Mouse (Mus musculus): ENCODE results near the gene Tbx15. TPM values are rescaled to one million over a fixed set of nuclear protein-coding genes. Genes with fewer than 3 reads are reported as not detected.

Tbx15 gene
- 0.07 and 0.32 TPM in 2 replicates for polyA plus RNA-seq (2014; fragmentation: Nextera tagmentation; extraction: Ambion mirVana)

- Histone ChIP-seq H3K27ac (ENCODE audit: low read depth, low read length) (no peak within 1 kb of the TSS), H3K4me3 (ENCODE audit: low read depth, low read length) (no peak within 1 kb of the TSS), H3K4me2 (ENCODE audit: low read depth, low read length) (no peak within 1 kb of the TSS), H3K36me3 (ENCODE audit: control insufficient read depth, insufficient read depth, low read length) (no peaks in the 10 kb centered on the region), H3K4me1 (ENCODE audit: control insufficient read depth, insufficient read depth, low read length) (no peaks in the 10 kb centered on the region), H3K27me3 (ENCODE audit: control insufficient read depth, insufficient read depth, low read length) (peaks cover 83% of the 10 kb centered on the region), H3K9me3 (ENCODE audit: control insufficient read depth, low read length) (no peaks in the 10 kb centered on the region), H3K9ac (replicated peaks; ENCODE audit: low read depth, low read length) (no peak within 1 kb of the TSS)
- ATAC-seq (ENCODE audit: low read depth), result no peak
- under 1% methylated on average over 20 of the region's 20 CpGs for whole genome bisulfite sequencing
Observed at GRCm38 (mm10) chr3:99240213-99240720, at the start of gene Tbx15. Gene Tbx15, plus strand, starts transcription at chr3:99240381.

GRCm38 (mm10) chr3:99193576-99193975 is 46.6 kb upstream of the Tbx15 start:
- 83% methylated on average over 4 of the region's 4 CpGs for WGBS
- Histone ChIP-seq H3K27ac (ENCODE audit: low read depth, low read length) (no peak overlapping the region), H3K4me3 (ENCODE audit: low read depth, low read length) (no peak overlapping the region), H3K9ac (replicated peaks; ENCODE audit: low read depth, low read length) (no peak overlapping the region), H3K4me1 (ENCODE audit: control insufficient read depth, insufficient read depth, low read length) (no peaks in the 10 kb centered on the region), H3K27me3 (ENCODE audit: control insufficient read depth, insufficient read depth, low read length) (no peaks in the 10 kb centered on the region), H3K4me2 (ENCODE audit: low read depth, low read length) (no peak overlapping the region), H3K36me3 (ENCODE audit: control insufficient read depth, insufficient read depth, low read length) (no peaks in the 10 kb centered on the region), H3K9me3 (ENCODE audit: control insufficient read depth, low read length) (no peaks in the 10 kb centered on the region)
- no peak for ATAC-seq (ENCODE audit: low read depth)

- no peak for ATAC-seq (ENCODE audit: low read depth)
Observed at GRCm38 (mm10) chr3:99203331-99203730, 36.9 kb upstream of the Tbx15 start.

GRCm38 (mm10) chr3:99208416-99208815 is 31.8 kb upstream of the Tbx15 start:
- H3K4me3 ChIP-seq (ENCODE audit: low read depth, low read length), result no peak overlapping the region
- H3K4me2 ChIP-seq (ENCODE audit: low read depth, low read length), result no peak overlapping the region
- no peaks in the 10 kb centered on the region for H3K36me3 ChIP-seq (ENCODE audit: control insufficient read depth, insufficient read depth, low read length)
- no peak for ATAC-seq (ENCODE audit: low read depth)
- no peaks in the 10 kb centered on the region for H3K27me3 ChIP-seq (ENCODE audit: control insufficient read depth, insufficient read depth, low read length)
- H3K4me1 ChIP-seq (ENCODE audit: control insufficient read depth, insufficient read depth, low read length), result no peaks in the 10 kb centered on the region
- H3K27ac ChIP-seq (ENCODE audit: low read depth, low read length), result no peak overlapping the region
- no peaks in the 10 kb centered on the region for H3K9me3 ChIP-seq (ENCODE audit: control insufficient read depth, low read length)
- H3K9ac ChIP-seq (replicated peaks; ENCODE audit: low read depth, low read length), result no peak overlapping the region
- WGBS, result 54% methylated on average over 1 of the region's 1 CpGs

More at GRCm38 (mm10) chr3:99203331-99203730, 36.9 kb upstream of the Tbx15 start:
- H3K4me3 ChIP-seq (ENCODE audit: low read depth, low read length), result no peak overlapping the region
- no peak overlapping the region for H3K9ac ChIP-seq (replicated peaks; ENCODE audit: low read depth, low read length)
- H3K4me1 ChIP-seq (ENCODE audit: control insufficient read depth, insufficient read depth, low read length), result no peaks in the 10 kb centered on the region
- H3K36me3 ChIP-seq (ENCODE audit: control insufficient read depth, insufficient read depth, low read length), result no peaks in the 10 kb centered on the region
- no peaks in the 10 kb centered on the region for H3K27me3 ChIP-seq (ENCODE audit: control insufficient read depth, insufficient read depth, low read length)
- H3K9me3 ChIP-seq (ENCODE audit: control insufficient read depth, low read length), result no peaks in the 10 kb centered on the region
- no peak overlapping the region for H3K27ac ChIP-seq (ENCODE audit: low read depth, low read length)
- H3K4me2 ChIP-seq (ENCODE audit: low read depth, low read length), result no peak overlapping the region

- Histone ChIP-seq H3K9ac (replicated peaks; ENCODE audit: low read depth, low read length) (no peak overlapping the region), H3K4me3 (ENCODE audit: low read depth, low read length) (no peak overlapping the region), H3K27ac (ENCODE audit: low read depth, low read length) (no peak overlapping the region), H3K36me3 (ENCODE audit: control insufficient read depth, insufficient read depth, low read length) (no peaks in the 10 kb centered on the region), H3K27me3 (ENCODE audit: control insufficient read depth, insufficient read depth, low read length) (no peaks in the 10 kb centered on the region), H3K9me3 (ENCODE audit: control insufficient read depth, low read length) (no peaks in the 10 kb centered on the region), H3K4me1 (ENCODE audit: control insufficient read depth, insufficient read depth, low read length) (no peaks in the 10 kb centered on the region), H3K4me2 (ENCODE audit: low read depth, low read length) (no peak overlapping the region)
- WGBS, result 30% methylated on average over 14 of the region's 14 CpGs
- ATAC-seq (ENCODE audit: low read depth), result peak; percentile 14; the same call in 1 of the 2 replicates
Observed at GRCm38 (mm10) chr3:99211105-99211698, 29.0 kb upstream of the Tbx15 start.

- Histone ChIP-seq H3K27me3 (ENCODE audit: control insufficient read depth, insufficient read depth, low read length) (0 out of 2 replicates have a peak, but pooled peaks cover 2% of the 10 kb centered on the region), H3K9ac (replicated peaks; ENCODE audit: low read depth, low read length) (no peak overlapping the region), H3K9me3 (ENCODE audit: control insufficient read depth, low read length) (no peaks in the 10 kb centered on the region), H3K36me3 (ENCODE audit: control insufficient read depth, insufficient read depth, low read length) (no peaks in the 10 kb centered on the region), H3K4me1 (ENCODE audit: control insufficient read depth, insufficient read depth, low read length) (no peaks in the 10 kb centered on the region), H3K4me2 (ENCODE audit: low read depth, low read length) (no peak overlapping the region), H3K27ac (ENCODE audit: low read depth, low read length) (no peak overlapping the region), H3K4me3 (ENCODE audit: low read depth, low read length) (no peak overlapping the region)
- 87% methylated on average over 2 of the region's 2 CpGs for WGBS
- no peak for ATAC-seq (ENCODE audit: low read depth)
Observed at GRCm38 (mm10) chr3:99227807-99228206, 12.4 kb upstream of the Tbx15 start.

GRCm38 (mm10) chr3:99233393-99234318 is 6.5 kb upstream of the Tbx15 start:
- Histone ChIP-seq H3K4me3 (ENCODE audit: low read depth, low read length) (no peak overlapping the region), H3K27me3 (ENCODE audit: control insufficient read depth, insufficient read depth, low read length) (peaks cover 47% of the 10 kb centered on the region), H3K9me3 (ENCODE audit: control insufficient read depth, low read length) (no peaks in the 10 kb centered on the region), H3K27ac (ENCODE audit: low read depth, low read length) (no peak overlapping the region), H3K9ac (replicated peaks; ENCODE audit: low read depth, low read length) (no peak overlapping the region), H3K36me3 (ENCODE audit: control insufficient read depth, insufficient read depth, low read length) (no peaks in the 10 kb centered on the region), H3K4me1 (ENCODE audit: control insufficient read depth, insufficient read depth, low read length) (0 out of 2 replicates have a peak, but pooled peaks cover 4% of the 10 kb centered on the region), H3K4me2 (ENCODE audit: low read depth, low read length) (peak overlapping the region; percentile 19; the same call in 1 of the 2 replicates)
- 7% methylated on average over 20 of the region's 20 CpGs for WGBS
- peak; percentile 28; the same call in 1 of the 2 replicates for ATAC-seq (ENCODE audit: low read depth)

GRCm38 (mm10) chr3:99234319-99234869 is 5.8 kb upstream of the Tbx15 start:
- Histone ChIP-seq H3K27ac (ENCODE audit: low read depth, low read length) (no peak overlapping the region), H3K9ac (replicated peaks; ENCODE audit: low read depth, low read length) (no peak overlapping the region), H3K27me3 (ENCODE audit: control insufficient read depth, insufficient read depth, low read length) (peaks cover 54% of the 10 kb centered on the region), H3K4me3 (ENCODE audit: low read depth, low read length) (no peak overlapping the region), H3K36me3 (ENCODE audit: control insufficient read depth, insufficient read depth, low read length) (no peaks in the 10 kb centered on the region), H3K9me3 (ENCODE audit: control insufficient read depth, low read length) (no peaks in the 10 kb centered on the region), H3K4me1 (ENCODE audit: control insufficient read depth, insufficient read depth, low read length) (0 out of 2 replicates have a peak, but pooled peaks cover 4% of the 10 kb centered on the region), H3K4me2 (ENCODE audit: low read depth, low read length) (no peak overlapping the region)
- WGBS, result 2% methylated on average over 17 of the region's 17 CpGs
- ATAC-seq (ENCODE audit: low read depth), result 0 out of 2 replicates have a peak, but pooled peaks have one; percentile 41

Measured in neural tube, embryonic 14.5 days (tissue).